Mouse (Mus musculus): ENCODE results near the gene Fastkd1. TPM values are rescaled to one million over a fixed set of nuclear protein-coding genes. Genes with fewer than 3 reads are reported as not detected.

The Fastkd1 gene
- polyA plus RNA-seq (2015; fragmentation: Nextera tagmentation; extraction: Ambion mirVana): 15.1 and 17.1 TPM in 2 replicates

DNA sequence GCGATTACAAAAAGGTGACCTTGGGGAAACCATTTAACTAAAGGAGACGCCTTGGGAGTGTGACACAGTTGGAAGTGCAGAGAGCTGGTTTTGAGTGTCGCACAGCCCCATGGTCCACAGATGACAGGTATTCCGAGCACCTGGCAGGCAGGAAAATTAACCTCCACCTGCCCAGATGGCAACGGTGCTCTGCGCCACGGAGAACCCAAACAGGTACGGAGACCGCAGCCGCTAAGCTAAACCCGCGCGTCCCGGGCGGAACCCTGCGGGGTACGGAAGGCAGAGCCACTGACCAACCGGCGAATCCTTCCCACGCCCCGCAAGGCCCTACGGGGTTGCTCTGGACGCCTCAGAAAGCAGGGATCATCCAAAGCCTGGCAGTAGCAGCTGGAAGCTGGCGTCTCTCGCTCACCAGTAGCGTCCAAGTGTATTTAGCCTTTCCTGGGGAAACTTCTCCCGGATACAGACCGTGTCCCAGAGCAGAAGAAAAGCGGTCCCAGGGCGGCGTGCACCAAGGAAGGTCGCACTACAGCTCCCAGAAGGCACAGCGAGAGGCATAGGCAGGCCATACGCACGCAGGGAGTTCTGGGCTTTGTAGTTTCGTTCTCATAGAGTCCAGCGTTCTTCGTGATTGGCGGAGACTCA lies at the start of gene Fastkd1:
Gene Fastkd1, minus strand, starts transcription at position 536 of the 645 bp plus-strand sequence.
- ATAC-seq: peak; percentile 99
- Histone ChIP-seq H3K36me3 (ENCODE audit: control insufficient read depth, insufficient read depth, low read length) (no peaks in the 10 kb centered on the region), H3K9me3 (ENCODE audit: control insufficient read depth, low read length) (no peaks in the 10 kb centered on the region), H3K4me3 (ENCODE audit: low read length) (peak within 1 kb of the TSS; percentile 90), H3K4me1 (ENCODE audit: control insufficient read depth, insufficient read depth, low read depth, low read length) (peaks cover 5% of the 10 kb centered on the region), H3K4me2 (ENCODE audit: low read length) (peak within 1 kb of the TSS; percentile 79), H3K27me3 (replicated peaks; ENCODE audit: control insufficient read depth, insufficient read depth, low read length) (no peaks in the 10 kb centered on the region; the same call in 1 of the 2 replicates), H3K27ac (ENCODE audit: low read depth, low read length) (peak within 1 kb of the TSS; percentile 82), H3K9ac (ENCODE audit: low read depth, low read length) (peak within 1 kb of the TSS; percentile 91)
- under 1% methylated on average over 38 of the region's 39 CpGs for WGBS

DNA sequence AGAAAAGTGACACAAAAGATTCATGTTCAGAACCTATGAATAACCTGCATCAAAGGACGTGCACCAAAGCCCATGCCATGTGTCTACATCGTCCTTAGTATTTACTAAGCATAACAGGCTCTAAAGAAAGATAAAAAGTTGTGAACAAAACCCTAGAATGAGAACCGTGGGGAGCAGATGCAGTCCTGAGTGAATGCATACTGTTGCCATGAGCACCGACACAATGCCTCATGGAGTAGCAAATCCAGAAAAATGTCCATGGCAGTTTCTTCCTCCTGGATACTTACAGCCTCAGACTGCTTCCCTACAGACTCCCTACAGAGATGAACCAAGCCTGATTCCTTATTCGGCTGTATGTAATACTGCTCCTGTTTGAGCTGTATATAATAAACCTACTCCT lies 47.7 kb upstream of the Fastkd1 start:
- no peaks in the 10 kb centered on the region for H3K9me3 ChIP-seq (ENCODE audit: control insufficient read depth, low read length)
- no peak overlapping the region for H3K4me2 ChIP-seq (ENCODE audit: low read length)
- H3K27me3 ChIP-seq (replicated peaks; ENCODE audit: control insufficient read depth, insufficient read depth, low read length): no peaks in the 10 kb centered on the region
- no peak overlapping the region for H3K4me3 ChIP-seq (ENCODE audit: low read length)
- no peak for ATAC-seq
- no peak overlapping the region for H3K9ac ChIP-seq (ENCODE audit: low read depth, low read length)
- H3K4me1 ChIP-seq (ENCODE audit: control insufficient read depth, insufficient read depth, low read depth, low read length): no peaks in the 10 kb centered on the region
- no peaks in the 10 kb centered on the region for H3K36me3 ChIP-seq (ENCODE audit: control insufficient read depth, insufficient read depth, low read length)
- WGBS: 33% methylated on average over 5 of the region's 5 CpGs
- no peak overlapping the region for H3K27ac ChIP-seq (ENCODE audit: low read depth, low read length)

DNA sequence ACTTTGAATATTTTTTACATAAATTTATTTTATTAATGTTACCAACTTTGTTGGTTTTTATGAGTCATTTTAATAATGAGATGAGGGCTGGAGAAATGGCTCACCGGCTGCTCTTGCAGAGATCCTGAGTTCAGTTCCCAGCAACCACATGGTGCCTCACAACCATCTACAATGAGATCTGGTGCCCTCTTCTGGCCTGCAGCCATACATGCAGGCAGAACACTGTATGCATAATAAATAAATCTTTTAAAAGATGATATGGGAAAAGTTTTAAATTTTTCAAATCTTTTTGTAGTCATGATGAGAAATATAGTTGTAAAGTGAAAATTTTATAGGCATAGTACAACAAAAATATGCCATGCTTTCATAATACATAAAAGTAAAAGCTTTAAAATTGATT lies 31.8 kb upstream of the Fastkd1 start:
- H3K9ac ChIP-seq (ENCODE audit: low read depth, low read length): no peak overlapping the region
- H3K36me3 ChIP-seq (ENCODE audit: control insufficient read depth, insufficient read depth, low read length): peaks cover 29% of the 10 kb centered on the region
- H3K4me2 ChIP-seq (ENCODE audit: low read length): no peak overlapping the region
- H3K4me1 ChIP-seq (ENCODE audit: control insufficient read depth, insufficient read depth, low read depth, low read length): no peaks in the 10 kb centered on the region
- H3K4me3 ChIP-seq (ENCODE audit: low read length): no peak overlapping the region
- no peaks in the 10 kb centered on the region for H3K27me3 ChIP-seq (replicated peaks; ENCODE audit: control insufficient read depth, insufficient read depth, low read length)
- H3K27ac ChIP-seq (ENCODE audit: low read depth, low read length): no peak overlapping the region
- ATAC-seq: no peak
- H3K9me3 ChIP-seq (ENCODE audit: control insufficient read depth, low read length): no peaks in the 10 kb centered on the region
- 88% methylated on average over 1 of the region's 1 CpGs for WGBS

GRCm38 (mm10) chr2:69723519-69723825 lies 10.2 kb upstream of the Fastkd1 start:
- H3K27me3 ChIP-seq (replicated peaks; ENCODE audit: control insufficient read depth, insufficient read depth, low read length): no peaks in the 10 kb centered on the region
- ATAC-seq: 0 out of 2 replicates have a peak, but pooled peaks have one; percentile 18
- peak overlapping the region; percentile 76 for H3K4me2 ChIP-seq (ENCODE audit: low read length)
- no peaks in the 10 kb centered on the region for H3K36me3 ChIP-seq (ENCODE audit: control insufficient read depth, insufficient read depth, low read length)
- H3K27ac ChIP-seq (ENCODE audit: low read depth, low read length): peak overlapping the region; percentile 92
- WGBS: 1% methylated on average over 12 of the region's 13 CpGs
- H3K4me3 ChIP-seq (ENCODE audit: low read length): peak overlapping the region; percentile 80
- no peaks in the 10 kb centered on the region for H3K9me3 ChIP-seq (ENCODE audit: control insufficient read depth, low read length)
- H3K9ac ChIP-seq (ENCODE audit: low read depth, low read length): peak overlapping the region; percentile 84
- peaks cover 17% of the 10 kb centered on the region for H3K4me1 ChIP-seq (ENCODE audit: control insufficient read depth, insufficient read depth, low read depth, low read length)

DNA sequence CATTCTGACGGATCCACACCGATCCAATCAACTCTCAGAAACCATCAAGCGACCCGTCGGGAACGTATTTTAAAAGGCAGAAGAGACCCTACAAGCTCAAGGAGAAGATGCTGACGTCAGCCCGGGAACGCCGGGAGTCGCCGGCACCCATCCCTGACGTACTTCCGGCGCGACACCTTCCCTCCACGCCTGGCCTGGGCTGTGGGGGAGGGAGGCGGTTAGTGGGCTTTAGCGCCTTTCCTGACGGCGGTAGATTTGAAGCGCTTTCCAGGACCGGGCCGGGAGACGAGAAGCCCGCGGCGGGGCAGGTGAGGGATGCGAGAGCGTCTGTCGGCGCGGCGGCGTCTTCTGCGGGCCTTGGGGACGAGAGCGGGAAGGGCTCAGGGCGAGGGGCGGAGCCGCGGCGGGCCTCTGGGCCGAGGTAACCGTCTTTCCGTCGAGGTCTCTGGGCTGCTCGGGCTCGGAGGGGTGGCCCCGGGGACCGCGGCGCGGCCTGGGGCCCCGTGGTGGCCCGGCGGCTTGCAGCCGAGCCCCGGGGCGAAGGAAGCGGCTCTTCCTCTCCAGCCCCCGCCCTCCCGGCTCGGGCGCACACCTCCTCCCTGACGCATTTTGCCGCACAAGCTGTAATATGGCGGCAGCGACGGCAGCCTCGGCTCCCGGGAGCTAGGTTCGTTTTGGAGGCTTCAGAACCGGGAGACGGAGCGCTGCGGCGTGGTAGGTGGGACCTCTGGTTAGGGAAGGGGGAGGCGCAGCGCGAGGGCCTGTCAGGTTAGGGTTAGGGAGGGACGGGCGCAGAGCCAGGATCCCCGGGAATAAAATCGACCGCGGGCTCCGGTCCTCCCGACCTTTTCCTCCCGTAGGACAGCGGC lies 9.6 kb upstream of the Fastkd1 start:
- ATAC-seq: peak; percentile 98
- Histone ChIP-seq H3K4me3 (ENCODE audit: low read length) (peak overlapping the region; percentile 80), H3K36me3 (ENCODE audit: control insufficient read depth, insufficient read depth, low read length) (no peaks in the 10 kb centered on the region), H3K4me1 (ENCODE audit: control insufficient read depth, insufficient read depth, low read depth, low read length) (peaks cover 17% of the 10 kb centered on the region), H3K9me3 (ENCODE audit: control insufficient read depth, low read length) (no peaks in the 10 kb centered on the region), H3K27me3 (replicated peaks; ENCODE audit: control insufficient read depth, insufficient read depth, low read length) (no peaks in the 10 kb centered on the region), H3K4me2 (ENCODE audit: low read length) (peak overlapping the region; percentile 85), H3K27ac (ENCODE audit: low read depth, low read length) (peak overlapping the region; percentile 92), H3K9ac (ENCODE audit: low read depth, low read length) (peak overlapping the region; percentile 84)
- under 1% methylated on average over 49 of the region's 91 CpGs for WGBS

GRCm38 (mm10) chr2:69722273-69722649 lies 8.9 kb upstream of the Fastkd1 start, which contains the start of gene Ppig:
Gene Ppig (plus strand): TSS chr2:69722545.
- Histone ChIP-seq H3K27me3 (replicated peaks; ENCODE audit: control insufficient read depth, insufficient read depth, low read length) (no peaks in the 10 kb centered on the region), H3K4me1 (ENCODE audit: control insufficient read depth, insufficient read depth, low read depth, low read length) (peaks cover 17% of the 10 kb centered on the region), H3K27ac (ENCODE audit: low read depth, low read length) (peak within 1 kb of the TSS; percentile 92), H3K4me2 (ENCODE audit: low read length) (peak within 1 kb of the TSS; percentile 85), H3K4me3 (ENCODE audit: low read length) (peak within 1 kb of the TSS; percentile 80), H3K9ac (ENCODE audit: low read depth, low read length) (peak within 1 kb of the TSS; percentile 84), H3K9me3 (ENCODE audit: control insufficient read depth, low read length) (no peaks in the 10 kb centered on the region), H3K36me3 (ENCODE audit: control insufficient read depth, insufficient read depth, low read length) (no peaks in the 10 kb centered on the region)
- no peak; the same call in 1 of the 2 replicates for ATAC-seq
- 5% methylated on average over 12 of the region's 12 CpGs for WGBS

- Histone ChIP-seq H3K36me3 (ENCODE audit: control insufficient read depth, insufficient read depth, low read length) (no peaks in the 10 kb centered on the region), H3K4me2 (ENCODE audit: low read length) (no peak overlapping the region), H3K27ac (ENCODE audit: low read depth, low read length) (no peak overlapping the region), H3K9me3 (ENCODE audit: control insufficient read depth, low read length) (no peaks in the 10 kb centered on the region), H3K9ac (ENCODE audit: low read depth, low read length) (no peak overlapping the region), H3K4me1 (ENCODE audit: control insufficient read depth, insufficient read depth, low read depth, low read length) (peaks cover 7% of the 10 kb centered on the region), H3K27me3 (replicated peaks; ENCODE audit: control insufficient read depth, insufficient read depth, low read length) (no peaks in the 10 kb centered on the region; the same call in 1 of the 2 replicates), H3K4me3 (ENCODE audit: low read length) (no peak overlapping the region)
- ATAC-seq: no peak
- WGBS: 82% methylated on average over 1 of the region's 1 CpGs
Observed at GRCm38 (mm10) chr2:69719121-69719520, 5.8 kb upstream of the Fastkd1 start.

DNA sequence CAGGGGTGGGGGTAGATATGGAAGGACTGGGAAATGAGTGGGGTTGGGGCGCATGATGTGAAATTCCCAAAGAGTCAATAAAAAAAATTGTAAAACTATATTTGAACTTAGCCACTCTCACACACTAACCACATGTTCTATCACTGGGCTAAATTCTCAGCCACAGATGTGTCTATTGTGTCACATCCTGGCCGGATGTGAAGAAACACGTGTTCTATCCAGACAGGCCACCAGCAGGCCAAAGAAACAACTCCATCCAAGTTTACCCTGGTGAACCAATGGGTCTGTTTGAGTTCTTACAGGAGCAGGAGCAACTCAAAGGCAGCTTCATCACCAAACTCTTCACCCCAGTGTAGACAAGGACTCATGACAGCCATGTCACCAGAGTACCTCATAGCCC lies 3.2 kb upstream of the Fastkd1 start:
- H3K36me3 ChIP-seq (ENCODE audit: control insufficient read depth, insufficient read depth, low read length): no peaks in the 10 kb centered on the region
- no peaks in the 10 kb centered on the region; the same call in 1 of the 2 replicates for H3K27me3 ChIP-seq (replicated peaks; ENCODE audit: control insufficient read depth, insufficient read depth, low read length)
- H3K9me3 ChIP-seq (ENCODE audit: control insufficient read depth, low read length): no peaks in the 10 kb centered on the region
- no peak for ATAC-seq
- no peak overlapping the region for H3K4me2 ChIP-seq (ENCODE audit: low read length)
- H3K4me3 ChIP-seq (ENCODE audit: low read length): no peak overlapping the region
- no peak overlapping the region for H3K9ac ChIP-seq (ENCODE audit: low read depth, low read length)
- 82% methylated on average over 3 of the region's 3 CpGs for WGBS
- H3K4me1 ChIP-seq (ENCODE audit: control insufficient read depth, insufficient read depth, low read depth, low read length): peaks cover 5% of the 10 kb centered on the region
- H3K27ac ChIP-seq (ENCODE audit: low read depth, low read length): no peak overlapping the region

- no peaks in the 10 kb centered on the region for H3K9me3 ChIP-seq (ENCODE audit: control insufficient read depth, low read length)
- no peak overlapping the region for H3K27ac ChIP-seq (ENCODE audit: low read depth, low read length)
- H3K36me3 ChIP-seq (ENCODE audit: control insufficient read depth, insufficient read depth, low read length): no peaks in the 10 kb centered on the region
- peaks cover 5% of the 10 kb centered on the region for H3K4me1 ChIP-seq (ENCODE audit: control insufficient read depth, insufficient read depth, low read depth, low read length)
- no peak for ATAC-seq
- WGBS: 75% methylated on average over 5 of the region's 5 CpGs
- no peak overlapping the region for H3K9ac ChIP-seq (ENCODE audit: low read depth, low read length)
- no peak overlapping the region for H3K4me3 ChIP-seq (ENCODE audit: low read length)
- H3K4me2 ChIP-seq (ENCODE audit: low read length): no peak overlapping the region
- no peaks in the 10 kb centered on the region; the same call in 1 of the 2 replicates for H3K27me3 ChIP-seq (replicated peaks; ENCODE audit: control insufficient read depth, insufficient read depth, low read length)
Observed at GRCm38 (mm10) chr2:69714126-69714525, 810 bp upstream of the Fastkd1 start.
